Mouse (Mus musculus): ENCODE results near the gene Podxl.

DNA sequence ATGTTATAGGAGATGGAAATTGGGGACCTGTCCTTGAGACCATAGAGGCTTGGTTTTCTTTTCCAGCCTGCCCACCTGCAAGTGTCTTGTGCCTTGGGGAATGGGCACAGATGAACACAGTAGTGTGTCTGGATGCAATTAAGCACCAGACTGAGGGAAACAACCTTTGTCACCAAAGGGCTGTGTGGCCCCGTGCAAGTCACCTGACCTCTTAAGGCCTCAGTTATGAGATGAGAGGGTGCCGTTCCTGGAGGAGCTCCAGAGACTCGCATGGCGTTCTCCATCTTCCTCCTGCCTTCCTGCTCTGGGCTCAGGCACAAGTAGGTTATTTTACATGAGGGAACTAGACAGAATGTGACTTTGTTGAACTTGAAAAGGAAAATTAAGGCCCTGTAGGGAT is 41.3 kb downstream of the Podxl start:
- TF ChIP-seq CTCF (IDR thresholded peaks at IDR 0.05; ENCODE audit: insufficient read depth, low read depth, low read length) (no peak), POLR2A (IDR thresholded peaks at IDR 0.05; ENCODE audit: insufficient read depth, low read depth, low read length) (no peak)
